Mouse (Mus musculus) cerebellum, adult 11-12 months (tissue): Measurements from ENCODE around the gene Nrxn3.

ENCODE experiments used
- DNase-seq: peaks from one replicate; pipeline ENCODE4 v3.0.0; 2022

Nrxn3 gene

GRCm38 (mm10) chr12:89983399-89983798 lies 1260.7 kb downstream of the Nrxn3 start:
- peak; percentile 84 for DNase-seq

- DNase-seq: no peak
Measured at GRCm38 (mm10) chr12:89986219-89986618, 1263.5 kb downstream of the Nrxn3 start.

DNA sequence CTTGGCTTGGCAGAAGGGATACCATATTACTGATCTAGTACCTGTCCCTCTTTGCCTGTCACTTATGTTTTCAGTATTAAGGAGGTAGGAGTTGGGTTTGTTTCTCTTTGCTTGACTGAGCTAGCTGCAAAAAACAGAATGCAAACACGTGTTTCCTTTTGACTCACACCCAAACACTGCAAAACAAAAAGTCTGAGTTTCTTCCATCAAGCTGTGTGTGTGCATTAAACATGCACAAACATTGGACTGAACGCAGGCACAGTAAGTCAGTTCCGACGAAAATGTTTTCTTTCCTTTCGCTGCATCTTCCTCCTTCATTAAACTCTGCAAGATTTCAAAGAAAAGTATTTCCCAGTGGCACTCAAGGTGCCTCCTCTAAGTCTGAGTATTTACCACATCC lies 1270.6 kb downstream of the Nrxn3 start:
- no peak for DNase-seq

GRCm38 (mm10) chr12:89995392-89995791 lies 1272.7 kb downstream of the Nrxn3 start:
- no peak for DNase-seq

- no peak for DNase-seq
Measured at GRCm38 (mm10) chr12:90010280-90010679, 1287.6 kb downstream of the Nrxn3 start.

DNA sequence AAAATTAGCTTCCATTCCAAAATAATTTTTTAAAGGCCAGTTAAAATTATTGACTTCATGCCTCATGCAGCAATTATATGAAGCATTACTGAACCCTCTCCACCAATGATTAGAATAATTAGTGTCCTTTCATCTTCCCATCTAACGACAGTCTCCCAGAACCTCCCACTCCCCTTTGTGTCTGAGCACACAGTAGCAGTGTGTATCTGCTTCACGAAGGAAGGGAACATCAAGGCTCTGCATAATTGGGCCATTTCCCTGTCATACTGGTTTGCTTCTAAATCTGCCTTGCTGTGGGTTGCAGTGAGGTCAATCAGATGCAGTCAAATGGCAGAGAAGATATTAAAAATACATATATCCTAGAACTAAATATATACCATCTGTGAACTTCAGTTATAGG lies 1291.3 kb downstream of the Nrxn3 start:
- no peak for DNase-seq

DNA sequence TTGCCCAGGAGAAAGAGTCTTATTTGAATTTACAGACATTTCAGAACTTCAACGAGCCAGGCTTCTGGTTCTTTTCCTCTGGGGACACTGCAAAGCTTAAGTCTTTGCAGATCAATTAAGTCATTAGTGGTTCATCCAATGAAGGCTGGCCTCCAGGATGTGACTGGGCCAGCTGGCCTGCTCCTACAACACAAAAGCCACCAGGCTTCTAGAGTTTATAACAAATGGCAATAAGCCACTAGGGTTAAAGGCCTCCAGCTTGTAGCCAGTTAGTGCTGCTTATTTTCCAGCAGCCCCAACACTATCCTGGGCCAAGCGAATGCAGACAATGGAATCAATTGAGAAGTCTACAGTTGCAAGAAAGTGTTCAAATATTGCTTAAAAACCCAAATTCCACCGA lies 1304.3 kb downstream of the Nrxn3 start:
- DNase-seq: peak; percentile 31

GRCm38 (mm10) chr12:90041038-90041437 lies 1318.4 kb downstream of the Nrxn3 start:
- DNase-seq: no peak

- no peak for DNase-seq
Measured at GRCm38 (mm10) chr12:90056256-90056655, 1333.6 kb downstream of the Nrxn3 start.

DNA sequence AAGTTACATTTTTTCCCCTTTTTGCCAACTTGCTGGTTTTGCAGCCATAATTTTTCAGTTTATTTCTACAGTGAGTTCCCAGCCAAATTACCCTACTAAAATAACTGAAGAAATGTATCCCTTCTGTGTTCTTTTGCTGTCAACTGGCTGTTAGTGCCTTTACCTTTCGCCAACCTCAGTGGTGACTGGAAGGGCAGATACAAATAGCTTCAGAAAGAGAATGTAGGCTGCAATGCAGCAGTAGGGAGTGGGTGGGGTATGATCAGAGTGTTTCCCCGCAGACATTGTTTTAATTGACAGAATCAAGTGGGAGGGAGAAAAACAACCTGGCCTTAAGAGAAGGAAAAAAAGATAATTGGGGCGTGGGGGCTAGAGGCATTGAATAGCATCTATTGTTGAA lies 1337.1 kb downstream of the Nrxn3 start:
- no peak for DNase-seq

DNA sequence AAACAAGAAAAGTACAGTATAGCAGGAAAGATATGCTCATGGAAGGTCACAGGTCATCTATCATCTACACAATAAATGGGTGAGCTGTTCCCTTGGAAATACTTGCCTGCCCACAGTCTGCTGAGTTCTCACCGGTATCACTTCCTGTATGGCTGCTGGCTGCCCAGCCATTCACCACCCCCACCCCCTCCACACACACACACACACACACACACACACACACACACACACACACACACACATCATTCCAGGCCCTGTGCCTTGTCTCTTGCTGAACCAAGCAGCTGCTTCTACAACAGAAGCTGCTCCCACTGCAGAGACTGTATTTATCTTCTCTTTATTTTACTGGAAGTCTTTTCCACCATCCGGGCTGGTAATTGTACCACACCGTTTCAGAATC lies 1338.6 kb downstream of the Nrxn3 start:
- DNase-seq: no peak

- no peak for DNase-seq
Measured at GRCm38 (mm10) chr12:90062219-90062618, 1339.5 kb downstream of the Nrxn3 start.

DNA sequence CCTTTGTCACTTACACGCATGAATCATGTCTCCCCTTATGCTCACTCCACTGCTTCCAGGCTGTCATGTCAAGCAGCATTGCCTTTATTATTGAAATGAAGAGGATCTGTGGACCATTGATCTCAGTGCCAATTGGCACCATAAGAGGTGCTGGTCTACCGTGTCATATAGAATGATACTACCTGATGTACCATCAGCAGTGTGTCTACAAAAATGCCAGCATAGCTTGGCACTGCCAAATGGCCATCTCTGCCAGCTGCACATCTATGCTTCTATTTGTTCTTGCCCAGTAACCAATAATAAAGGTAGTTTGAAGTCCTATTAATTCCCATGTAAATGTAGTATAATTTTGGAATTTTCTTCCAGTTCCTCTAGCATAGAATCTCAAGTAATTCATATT lies 1340.8 kb downstream of the Nrxn3 start:
- peak; percentile 41 for DNase-seq

DNA sequence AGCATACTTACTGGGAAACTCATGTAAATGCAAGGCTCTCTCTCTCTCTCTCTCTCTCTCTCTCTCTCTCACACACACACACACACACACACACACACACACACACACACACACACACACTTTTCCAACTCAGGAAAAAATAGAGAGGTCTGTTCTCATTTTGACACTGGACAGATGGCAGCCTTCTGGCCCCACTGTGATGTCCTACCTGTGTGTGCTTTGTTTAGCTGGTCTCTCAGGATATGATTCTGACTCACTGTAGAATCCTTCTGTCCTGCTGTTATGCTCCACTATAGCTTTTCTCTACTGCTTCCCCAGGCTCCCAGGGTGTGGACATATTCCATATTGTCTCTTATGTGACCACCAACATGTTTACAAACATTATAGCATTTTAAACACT lies 1363.2 kb downstream of the Nrxn3 start:
- DNase-seq: peak; percentile 93

- no peak for DNase-seq
Measured at GRCm38 (mm10) chr12:90095754-90096153, 1373.1 kb downstream of the Nrxn3 start.

GRCm38 (mm10) chr12:90113351-90113791 lies 1390.7 kb downstream of the Nrxn3 start:
- peak; percentile 65 for DNase-seq

GRCm38 (mm10) chr12:90131927-90132869 lies 1409.5 kb downstream of the Nrxn3 start:
- no peak for DNase-seq

DNA sequence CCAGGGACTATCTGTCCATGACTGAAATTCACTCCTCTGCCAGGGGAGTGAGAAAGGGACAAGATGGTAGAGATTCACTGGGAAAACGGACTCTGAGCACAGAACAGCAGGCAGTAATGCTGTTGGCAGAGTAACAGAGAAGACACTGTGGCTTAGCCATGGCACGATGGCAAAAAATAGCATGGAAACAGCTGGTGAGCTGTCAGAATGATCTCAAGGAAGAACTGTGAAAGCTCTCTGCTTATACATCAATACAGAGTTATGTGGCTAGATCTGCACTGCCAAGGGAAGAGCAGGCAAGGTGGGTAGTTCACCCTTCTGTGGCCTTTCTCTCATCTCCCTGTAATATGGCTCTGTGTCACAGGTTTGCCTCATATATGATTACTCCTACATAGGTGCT lies 1419.3 kb downstream of the Nrxn3 start:
- peak; percentile 91 for DNase-seq

GRCm38 (mm10) chr12:90144247-90144646 lies 1421.6 kb downstream of the Nrxn3 start:
- peak; percentile 65 for DNase-seq

DNA sequence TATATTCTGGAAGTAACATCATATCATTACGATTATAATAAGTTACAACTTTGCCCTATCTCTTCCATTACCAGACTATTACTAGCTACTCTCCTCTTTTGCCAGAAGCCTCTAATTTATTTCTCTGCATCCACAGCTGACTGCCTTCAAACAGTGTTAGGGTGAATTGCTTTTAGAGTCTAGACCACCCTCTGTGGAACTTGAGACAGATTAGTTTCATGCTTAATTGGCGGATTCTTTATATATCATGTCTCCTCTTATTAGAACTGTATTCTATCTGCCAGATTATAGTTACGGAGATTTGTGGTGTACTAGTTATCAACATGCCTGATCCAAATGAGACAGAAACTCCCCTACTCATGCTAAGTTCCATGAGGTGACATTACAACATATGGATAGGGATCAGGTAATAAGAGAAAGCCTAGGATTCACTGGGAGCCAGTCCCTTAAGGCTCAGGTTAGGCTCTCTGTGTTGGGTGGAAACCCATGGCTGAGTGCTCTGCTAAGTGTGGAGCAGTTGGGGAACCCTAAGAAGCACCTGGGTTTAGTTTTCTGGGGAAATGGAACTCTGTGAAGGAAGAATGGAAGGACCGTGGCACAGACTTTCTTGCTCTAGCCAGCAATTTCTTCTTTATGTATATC lies 1435.6 kb downstream of the Nrxn3 start:
- DNase-seq: no peak

DNA sequence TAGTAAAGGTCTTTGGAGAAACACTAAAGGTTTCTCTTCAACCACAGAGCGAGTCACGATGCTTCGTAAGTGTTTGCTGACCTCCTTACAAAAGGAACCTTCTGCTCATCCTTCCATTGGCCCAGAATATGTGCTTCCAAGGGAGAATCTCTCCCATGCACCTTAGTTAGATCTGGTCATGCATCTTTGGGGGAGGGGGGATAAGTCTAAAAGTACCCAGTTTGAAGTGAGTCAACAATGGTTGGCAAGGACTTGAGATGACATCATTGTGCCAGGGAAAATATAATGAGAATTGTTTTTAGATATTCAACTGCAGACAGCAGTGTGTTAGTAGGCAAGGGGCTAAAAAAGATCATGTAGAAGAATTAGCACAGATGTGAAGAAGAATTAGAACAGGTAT lies 1437.2 kb downstream of the Nrxn3 start:
- no peak for DNase-seq

DNA sequence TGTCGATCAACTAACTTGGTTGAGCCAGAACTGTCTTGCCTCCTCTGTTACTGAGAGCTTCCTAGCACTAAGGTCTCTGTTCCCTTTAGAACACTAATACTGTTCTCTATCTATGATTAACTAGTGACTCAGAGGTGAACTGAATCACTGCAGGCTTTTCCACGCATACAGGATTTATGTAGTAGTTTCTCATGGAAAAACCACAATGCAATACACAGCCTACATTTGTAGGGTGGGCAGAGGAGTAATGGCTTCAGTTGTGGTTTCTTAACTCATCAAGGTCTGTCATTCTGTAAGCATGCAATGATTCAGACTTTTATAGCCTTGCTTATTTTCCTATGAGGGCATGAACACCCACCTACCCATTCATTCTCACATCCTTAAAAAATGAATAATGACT lies 1443.4 kb downstream of the Nrxn3 start:
- DNase-seq: no peak

DNA sequence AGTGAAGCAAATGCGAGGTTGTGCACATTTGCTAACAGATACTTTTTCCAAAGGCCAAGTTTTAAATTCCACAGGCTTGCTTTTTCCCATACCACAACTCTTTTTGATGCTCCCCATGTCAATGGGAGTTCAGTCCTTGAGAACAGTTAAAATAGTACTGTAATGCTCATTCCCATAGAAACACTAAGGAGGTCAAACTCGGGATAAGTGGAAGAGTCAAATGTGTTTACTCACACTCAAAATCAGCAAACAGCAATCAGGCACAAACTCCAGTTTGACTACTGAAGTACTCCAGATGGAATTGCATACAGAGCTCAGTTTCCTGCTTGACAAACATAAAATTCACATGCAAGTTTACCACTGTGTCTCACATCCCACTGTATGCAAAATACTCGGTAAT lies 1458.9 kb downstream of the Nrxn3 start:
- DNase-seq: no peak

DNA sequence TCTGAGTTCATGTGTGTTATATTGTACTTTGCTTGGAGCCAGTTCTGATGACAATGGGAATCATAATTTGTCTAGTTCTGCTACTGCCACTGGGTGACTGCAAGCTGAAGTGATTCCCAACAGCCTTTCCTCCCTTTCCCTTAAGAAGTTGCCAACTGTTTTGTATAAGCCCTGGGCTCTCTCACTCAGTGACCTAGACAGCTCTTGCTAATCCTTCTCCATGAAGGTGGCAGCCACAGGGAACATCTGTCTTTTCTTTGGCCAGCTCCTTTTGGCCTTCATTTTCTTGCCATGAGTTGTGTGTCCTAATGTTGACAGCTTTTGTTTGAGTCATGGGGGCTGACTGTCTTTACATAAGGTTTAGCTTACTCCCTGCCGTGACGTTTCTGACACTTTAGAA lies 1460.3 kb downstream of the Nrxn3 start:
- DNase-seq: peak; percentile 22
